Mouse (Mus musculus) inflammation-experienced regulatory T-cells, adult 6 months (primary cell): ENCODE measurements around the gene Ybx2. TPM values are rescaled to one million over a fixed set of nuclear protein-coding genes. Genes with fewer than 3 reads are reported as not detected.

Experiments used
- polyA plus RNA-seq, 3 experiments: library from polyadenylated mRNA; unstranded; fragments of 100-300 nt; shearing (Covaris generic); gene quantifications; one replicate each; pipeline ENCODE4 v1.2.1; 2017

The Ybx2 gene
- polyA plus RNA-seq, 3 experiments from 2014 or later = not detected

Other genes with a start within 250 kb of the Ybx2 start
- gene Tnfsf12, start 239.9 kb upstream of the Ybx2 start, polyA plus RNA-seq = not detected
- gene Tnfsfm13, start 239.7 kb upstream of the Ybx2 start, polyA plus RNA-seq = not detected
- gene Polr2a, start 177.2 kb upstream of the Ybx2 start, polyA plus RNA-seq = 10 to 100 TPM; 27.3 to 28.4 (median 27.7) TPM
- not detected for gene Slc35g3, start 173.8 kb upstream of the Ybx2 start, polyA plus RNA-seq
- gene Zbtb4, start 169.9 kb upstream of the Ybx2 start, polyA plus RNA-seq = 10 to 100 TPM in 2 of 3 experiments, 1 to 10 TPM in 1; 4.3 to 13.9 (median 11.8) TPM
- gene Chrnb1, start 139.9 kb upstream of the Ybx2 start, polyA plus RNA-seq = 1 to 10 TPM; 1.7 to 2.5 (median 1.8) TPM
- gene Fgf11, start 133.9 kb upstream of the Ybx2 start, polyA plus RNA-seq = not detected
- gene Tmem102, start 130.2 kb upstream of the Ybx2 start, polyA plus RNA-seq = not detected
- not detected for gene Gm39566, start 120.5 kb upstream of the Ybx2 start, polyA plus RNA-seq
- not detected for gene Spem2, start 117.3 kb upstream of the Ybx2 start, polyA plus RNA-seq
- not detected for gene Spem1, start 113.6 kb upstream of the Ybx2 start, polyA plus RNA-seq
- 1 to 10 TPM in 2 of 3 experiments, under 1 TPM in 1; 0.60 to 2.5 (median 1.2) TPM for gene Nlgn2, start 98.0 kb upstream of the Ybx2 start, polyA plus RNA-seq
- 100 to 1,000 TPM; 124 to 157 (median 131) TPM for gene Tmem256, start 97.3 kb upstream of the Ybx2 start, polyA plus RNA-seq
- 10 to 100 TPM in 2 of 3 experiments, 1 to 10 TPM in 1; 7.3 to 20.2 (median 17.7) TPM for gene Plscr3, start 89.4 kb upstream of the Ybx2 start, polyA plus RNA-seq
- gene Tnk1, start 77.1 kb upstream of the Ybx2 start, polyA plus RNA-seq = under 1 TPM in 1 of 3 experiments, not detected in 2; 0.19 TPM
- gene Tmem95, start 57.8 kb upstream of the Ybx2 start, polyA plus RNA-seq = not detected
- gene Kctd11, start 54.4 kb upstream of the Ybx2 start, polyA plus RNA-seq = 1 to 10 TPM in 1 of 3 experiments, under 1 TPM in 2; 0.58 to 1.5 (median 0.59) TPM
- gene Acap1, start 40.3 kb upstream of the Ybx2 start, polyA plus RNA-seq = 100 to 1,000 TPM; 229 to 289 (median 266) TPM
- gene 2810408A11Rik, start 34.8 kb upstream of the Ybx2 start, polyA plus RNA-seq = under 1 TPM; 0.39 to 0.98 (median 0.63) TPM
- 1 to 10 TPM; 5.2 to 9.6 (median 9.0) TPM for gene Neurl4, start 34.7 kb upstream of the Ybx2 start, polyA plus RNA-seq
- gene Gps2, start 21.9 kb upstream of the Ybx2 start, polyA plus RNA-seq = 100 to 1,000 TPM in 2 of 3 experiments, 10 to 100 TPM in 1; 91.9 to 128 (median 122) TPM
- 1,000 to 10,000 TPM; 1,103 to 1,192 (median 1,160) TPM for gene Eif5a, start 13.8 kb upstream of the Ybx2 start, polyA plus RNA-seq
- not detected for gene Slc2a4, start 12.4 kb downstream of the Ybx2 start, polyA plus RNA-seq
- gene Cldn7, start 29.0 kb downstream of the Ybx2 start, polyA plus RNA-seq = 1 to 10 TPM in 1 of 3 experiments, not detected in 2; 1.1 TPM
- gene Ctdnep1, start 45.4 kb downstream of the Ybx2 start, polyA plus RNA-seq = 10 to 100 TPM; 25.8 to 35.6 (median 29.3) TPM
- 10 to 100 TPM; 61.5 to 78.3 (median 68.5) TPM for gene Elp5, start 46.7 kb downstream of the Ybx2 start, polyA plus RNA-seq
- gene Gabarap, start 55.3 kb downstream of the Ybx2 start, polyA plus RNA-seq = 100 to 1,000 TPM; 352 to 384 (median 366) TPM
- 10 to 100 TPM; 32.7 to 38.3 (median 36.0) TPM for gene Phf23, start 60.0 kb downstream of the Ybx2 start, polyA plus RNA-seq
- 1 to 10 TPM; 2.5 to 5.0 (median 4.9) TPM for gene Dvl2, start 64.8 kb downstream of the Ybx2 start, polyA plus RNA-seq
- 100 to 1,000 TPM; 110 to 132 (median 128) TPM for gene Acadvl, start 79.6 kb downstream of the Ybx2 start, polyA plus RNA-seq
- 10 to 100 TPM in 2 of 3 experiments, 1 to 10 TPM in 1; 7.1 to 14.6 (median 11.2) TPM for gene Dlg4, start 81.1 kb downstream of the Ybx2 start, polyA plus RNA-seq
- gene Asgr1, start 118.3 kb downstream of the Ybx2 start, polyA plus RNA-seq = not detected
- not detected for gene Asgr2, start 156.8 kb downstream of the Ybx2 start, polyA plus RNA-seq
- not detected for gene Mgl2, start 194.5 kb downstream of the Ybx2 start, polyA plus RNA-seq
- under 1 TPM in 1 of 3 experiments, not detected in 2; 0.67 TPM for gene Clec10a, start 220.4 kb downstream of the Ybx2 start, polyA plus RNA-seq